Mouse (Mus musculus): ENCODE measurements at regions not wholly inside any gene's neighbourhood (a gene's known extent, or its start where the extent isn't known, plus 50 kb on each side); places are given as distances from the start of the nearest gene placed in this dataset.

- Histone ChIP-seq H3K27me3 (replicated peaks) (no peaks in the 10 kb centered on the region), H3K27ac (no peak overlapping the region), H3K9ac (no peak overlapping the region), H3K36me3 (no peaks in the 10 kb centered on the region), H3K4me3 (no peak overlapping the region), H3K4me1 (no peaks in the 10 kb centered on the region), H3K4me2 (replicated peaks) (no peak overlapping the region), H3K9me3 (no peaks in the 10 kb centered on the region)
- WGBS = 83% methylated on average over 1 of the region's 1 CpGs
- ATAC-seq (ENCODE audit: low FRiP score, low read depth) = no peak
These were observed 160.5 kb upstream of the Srrm4 start for GRCm38 (mm10) chr5:116752096-116752495.

- H3K4me1 ChIP-seq = peaks cover 8% of the 10 kb centered on the region; the same call in 1 of the 2 replicates
- 94% methylated on average over 4 of the region's 4 CpGs for WGBS
- H3K27me3 ChIP-seq (replicated peaks) = no peaks in the 10 kb centered on the region
- no peak overlapping the region for H3K9ac ChIP-seq
- no peak overlapping the region for H3K27ac ChIP-seq
- H3K36me3 ChIP-seq = no peaks in the 10 kb centered on the region
- H3K9me3 ChIP-seq = no peaks in the 10 kb centered on the region
- H3K4me3 ChIP-seq = no peak overlapping the region
- no peak overlapping the region for H3K4me2 ChIP-seq (replicated peaks)
- no peak for ATAC-seq (ENCODE audit: low FRiP score, low read depth)
These were observed 154.2 kb upstream of the Srrm4 start for GRCm38 (mm10) chr5:116745776-116746175.

GRCm38 (mm10) chr5:116744389-116744788, 152.8 kb upstream of the Srrm4 start:
- no peaks in the 10 kb centered on the region for H3K9me3 ChIP-seq
- 17% methylated on average over 10 of the region's 10 CpGs for WGBS

GRCm38 (mm10) chr5:116735622-116736021, 144.0 kb upstream of the Srrm4 start:
- no peaks in the 10 kb centered on the region for H3K27me3 ChIP-seq (replicated peaks)
- H3K9ac ChIP-seq = no peak overlapping the region
- H3K4me3 ChIP-seq = no peak overlapping the region
- H3K36me3 ChIP-seq = no peaks in the 10 kb centered on the region
- no peak overlapping the region for H3K27ac ChIP-seq
- H3K4me2 ChIP-seq (replicated peaks) = no peak overlapping the region
- ATAC-seq (ENCODE audit: low FRiP score, low read depth) = no peak
- H3K9me3 ChIP-seq = no peaks in the 10 kb centered on the region
- 86% methylated on average over 4 of the region's 4 CpGs for WGBS
- no peaks in the 10 kb centered on the region for H3K4me1 ChIP-seq

More at GRCm38 (mm10) chr5:116744389-116744788, 152.8 kb upstream of the Srrm4 start:
- no peak overlapping the region for H3K27ac ChIP-seq
- no peak overlapping the region for H3K4me3 ChIP-seq
- H3K4me2 ChIP-seq (replicated peaks) = no peak overlapping the region
- no peaks in the 10 kb centered on the region for H3K27me3 ChIP-seq (replicated peaks)
- H3K9ac ChIP-seq = no peak overlapping the region
- peaks cover 8% of the 10 kb centered on the region; the same call in 1 of the 2 replicates for H3K4me1 ChIP-seq
- no peaks in the 10 kb centered on the region for H3K36me3 ChIP-seq
- no peak for ATAC-seq (ENCODE audit: low FRiP score, low read depth)

- H3K9ac ChIP-seq = no peak overlapping the region
- no peaks in the 10 kb centered on the region for H3K4me1 ChIP-seq
- no peak overlapping the region for H3K4me3 ChIP-seq
- no peaks in the 10 kb centered on the region for H3K27me3 ChIP-seq (replicated peaks)
- no peak for ATAC-seq (ENCODE audit: low FRiP score, low read depth)
- H3K27ac ChIP-seq = no peak overlapping the region
- 90% methylated on average over 3 of the region's 3 CpGs for WGBS
- no peaks in the 10 kb centered on the region for H3K36me3 ChIP-seq
- H3K9me3 ChIP-seq = no peaks in the 10 kb centered on the region
- H3K4me2 ChIP-seq (replicated peaks) = no peak overlapping the region
These were observed 139.9 kb upstream of the Srrm4 start for GRCm38 (mm10) chr5:116731509-116731908.

- H3K9me3 ChIP-seq = no peaks in the 10 kb centered on the region
- ATAC-seq (ENCODE audit: low FRiP score, low read depth) = 0 out of 2 replicates have a peak, but pooled peaks have one; percentile 41
- H3K4me1 ChIP-seq = no peaks in the 10 kb centered on the region
- H3K27ac ChIP-seq = no peak overlapping the region
- no peak overlapping the region for H3K9ac ChIP-seq
- H3K4me3 ChIP-seq = no peak overlapping the region
- no peaks in the 10 kb centered on the region for H3K36me3 ChIP-seq
- 87% methylated on average over 1 of the region's 1 CpGs for WGBS
- no peak overlapping the region for H3K4me2 ChIP-seq (replicated peaks)
- H3K27me3 ChIP-seq (replicated peaks) = no peaks in the 10 kb centered on the region
These were observed 127.6 kb upstream of the Srrm4 start for GRCm38 (mm10) chr5:116719200-116719599.

- 32% methylated on average over 7 of the region's 7 CpGs for WGBS
- Histone ChIP-seq H3K4me2 (replicated peaks) (no peak overlapping the region), H3K4me1 (no peaks in the 10 kb centered on the region), H3K9me3 (no peaks in the 10 kb centered on the region), H3K9ac (no peak overlapping the region), H3K27me3 (replicated peaks) (no peaks in the 10 kb centered on the region), H3K4me3 (no peak overlapping the region), H3K36me3 (no peaks in the 10 kb centered on the region), H3K27ac (no peak overlapping the region)
- no peak for ATAC-seq (ENCODE audit: low FRiP score, low read depth)
These were observed 122.6 kb upstream of the Srrm4 start for GRCm38 (mm10) chr5:116714256-116714655.

- no peak overlapping the region for H3K9ac ChIP-seq
These were observed 120.4 kb upstream of the Srrm4 start for GRCm38 (mm10) chr5:116712056-116712455.

GRCm38 (mm10) chr5:116708505-116708904, 116.9 kb upstream of the Srrm4 start:
- ATAC-seq (ENCODE audit: low FRiP score, low read depth) = no peak
- no peak overlapping the region for H3K4me3 ChIP-seq
- H3K9me3 ChIP-seq = no peaks in the 10 kb centered on the region
- H3K36me3 ChIP-seq = no peaks in the 10 kb centered on the region
- no peak overlapping the region for H3K4me2 ChIP-seq (replicated peaks)
- H3K27me3 ChIP-seq (replicated peaks) = no peaks in the 10 kb centered on the region
- 22% methylated on average over 6 of the region's 6 CpGs for WGBS
- no peaks in the 10 kb centered on the region for H3K4me1 ChIP-seq
- H3K27ac ChIP-seq = no peak overlapping the region
- no peak overlapping the region for H3K9ac ChIP-seq

More at GRCm38 (mm10) chr5:116712056-116712455, 120.4 kb upstream of the Srrm4 start:
- Histone ChIP-seq H3K36me3 (no peaks in the 10 kb centered on the region), H3K27ac (no peak overlapping the region), H3K4me3 (no peak overlapping the region), H3K4me1 (no peaks in the 10 kb centered on the region), H3K27me3 (replicated peaks) (no peaks in the 10 kb centered on the region), H3K4me2 (replicated peaks) (no peak overlapping the region), H3K9me3 (no peaks in the 10 kb centered on the region)
- no peak for ATAC-seq (ENCODE audit: low FRiP score, low read depth)
- WGBS = 85% methylated on average over 3 of the region's 3 CpGs

- Histone ChIP-seq H3K4me1 (no peaks in the 10 kb centered on the region), H3K9me3 (no peaks in the 10 kb centered on the region), H3K27ac (no peak overlapping the region), H3K4me2 (replicated peaks) (no peak overlapping the region), H3K4me3 (no peak overlapping the region), H3K27me3 (replicated peaks) (no peaks in the 10 kb centered on the region), H3K36me3 (no peaks in the 10 kb centered on the region), H3K9ac (no peak overlapping the region)
- WGBS = 64% methylated on average over 5 of the region's 5 CpGs
- ATAC-seq (ENCODE audit: low FRiP score, low read depth) = no peak
These were observed 70.8 kb upstream of the Srrm4 start for GRCm38 (mm10) chr5:116662466-116662865.

GRCm38 (mm10) chr5:116661851-116662250, 70.2 kb upstream of the Srrm4 start:
- WGBS = 36% methylated on average over 2 of the region's 2 CpGs
- no peak for ATAC-seq (ENCODE audit: low FRiP score, low read depth)
- no peak overlapping the region for H3K9ac ChIP-seq
- H3K4me1 ChIP-seq = no peaks in the 10 kb centered on the region
- no peaks in the 10 kb centered on the region for H3K36me3 ChIP-seq
- no peak overlapping the region for H3K4me3 ChIP-seq
- no peaks in the 10 kb centered on the region for H3K27me3 ChIP-seq (replicated peaks)
- H3K4me2 ChIP-seq (replicated peaks) = no peak overlapping the region
- H3K9me3 ChIP-seq = no peaks in the 10 kb centered on the region
- no peak overlapping the region for H3K27ac ChIP-seq

- ATAC-seq (ENCODE audit: low FRiP score, low read depth) = no peak
- no peaks in the 10 kb centered on the region for H3K36me3 ChIP-seq
- WGBS = 90% methylated on average over 17 of the region's 17 CpGs
- H3K9ac ChIP-seq = no peak overlapping the region
- no peaks in the 10 kb centered on the region for H3K27me3 ChIP-seq (replicated peaks)
- no peak overlapping the region for H3K4me2 ChIP-seq (replicated peaks)
- H3K9me3 ChIP-seq = peaks cover 6% of the 10 kb centered on the region; the same call in 1 of the 2 replicates
- no peak overlapping the region for H3K4me3 ChIP-seq
- no peak overlapping the region for H3K27ac ChIP-seq
- no peaks in the 10 kb centered on the region for H3K4me1 ChIP-seq
These were observed 63.1 kb upstream of the Srrm4 start for GRCm38 (mm10) chr5:116654486-116655420.
